Mouse (Mus musculus) liver, adult 2 months (tissue): ENCODE measurements at regions not wholly inside any gene's neighbourhood (a gene's known extent, or its start where the extent isn't known, plus 50 kb on each side); places are given as distances from the start of the nearest gene placed in this dataset.
A peak's percentile ranks its signal among the peaks of the same experiment; 100 is the strongest.

Experiments used
- DNase-seq: peaks from one replicate; pipeline ENCODE4 v3.0.0-alpha.2; 2011; ENCODE audit warnings: low read depth, low spot score; ENCODE audit errors: extremely low read depth
- H3K27ac ChIP-seq: fragments of 200-500 bp; replicated peaks from 2 replicates; pipeline ENCODE4 v1.5.1; 2012; ENCODE audit warnings: low read depth, mild to moderate bottlenecking, control low read depth, inconsistent platforms, low read length; ENCODE audit not compliant: insufficient read depth
- H3K27me3 ChIP-seq: fragments of 200-500 bp; 2 replicates; pipeline ENCODE4 v1.6.1; 2012; ENCODE audit warnings: mild to moderate bottlenecking, moderate library complexity, low read length, inconsistent platforms; ENCODE audit not compliant: control insufficient read depth, insufficient read depth
- H3K36me3 ChIP-seq: fragments of 200-500 bp; 2 replicates; pipeline ENCODE4 v1.6.1; 2012; ENCODE audit warnings: low read length, inconsistent platforms; ENCODE audit not compliant: control insufficient read depth, insufficient read depth
- H3K4me1 ChIP-seq: fragments of 200-500 bp; 2 replicates; pipeline ENCODE4 v1.6.1; 2011; ENCODE audit warnings: low read length; ENCODE audit not compliant: control insufficient read depth, insufficient read depth
- H3K4me3 ChIP-seq: fragments of 200-500 bp; 2 replicates; pipeline ENCODE4 v1.5.1; 2011; ENCODE audit warnings: low read depth, mild to moderate bottlenecking, control low read depth, low read length, moderate library complexity; ENCODE audit not compliant: insufficient read depth
- H3K79me2 ChIP-seq: fragments of 200-500 bp; 2 replicates; pipeline ENCODE4 v1.6.1; 2012; ENCODE audit warnings: inconsistent platforms, mild to moderate bottlenecking, low read length, moderate library complexity; ENCODE audit not compliant: control insufficient read depth, insufficient read depth
- H3K9ac ChIP-seq: fragments of 200-500 bp; 2 replicates; pipeline ENCODE4 v1.6.1; 2012; ENCODE audit warnings: low read depth, mild to moderate bottlenecking, control low read depth, inconsistent platforms, low read length
- CTCF ChIP-seq: fragments of 200-500 bp; IDR thresholded peaks from 2 replicates; pipeline ENCODE4 v1.5.1; 2011; ENCODE audit warnings: low read depth, low read length, control low read depth
- POLR2A ChIP-seq: fragments of 200-500 bp; IDR thresholded peaks from 2 replicates; pipeline ENCODE4 v1.6.1; 2011; ENCODE audit warnings: low read length, control low read depth; ENCODE audit not compliant: insufficient read depth; ENCODE audit errors: extremely low read depth
- WGBS: fragments of 180-500 bp; shearing (Covaris S2); methylation state at CpG from one replicate; pipeline ENCODE4 v1.1.7; 2018; 5-methylcytosine and 5-hydroxymethylcytosine counted together

GRCm38 (mm10) chr10:22944247-22944646, 124.3 kb upstream of the Tcf21 start:
- DNase-seq = no peak
- no peaks in the 10 kb centered on the region for H3K27me3 ChIP-seq
- H3K4me1 ChIP-seq = no peaks in the 10 kb centered on the region
- H3K79me2 ChIP-seq = no peaks in the 10 kb centered on the region
- H3K4me3 ChIP-seq = no peak overlapping the region
- TF ChIP-seq POLR2A (no peak), CTCF (no peak)
- 95% methylated on average over 1 of the region's 1 CpGs for WGBS
- no peaks in the 10 kb centered on the region for H3K36me3 ChIP-seq
- no peak overlapping the region for H3K27ac ChIP-seq
- H3K9ac ChIP-seq = no peak overlapping the region

GRCm38 (mm10) chr10:22927977-22928376, 108.0 kb upstream of the Tcf21 start:
- H3K4me1 ChIP-seq = no peaks in the 10 kb centered on the region
- H3K27me3 ChIP-seq = no peaks in the 10 kb centered on the region
- DNase-seq = no peak
- WGBS = 85% methylated on average over 8 of the region's 8 CpGs
- TF ChIP-seq CTCF (no peak), POLR2A (no peak)
- H3K79me2 ChIP-seq = no peaks in the 10 kb centered on the region
- H3K9ac ChIP-seq = no peak overlapping the region
- no peak overlapping the region for H3K4me3 ChIP-seq
- H3K36me3 ChIP-seq = no peaks in the 10 kb centered on the region
- H3K27ac ChIP-seq = no peak overlapping the region

GRCm38 (mm10) chr10:22926099-22926498, 106.1 kb upstream of the Tcf21 start:
- Histone ChIP-seq H3K27ac (no peak overlapping the region), H3K36me3 (no peaks in the 10 kb centered on the region), H3K4me3 (no peak overlapping the region), H3K27me3 (no peaks in the 10 kb centered on the region), H3K4me1 (no peaks in the 10 kb centered on the region), H3K9ac (no peak overlapping the region), H3K79me2 (no peaks in the 10 kb centered on the region)
- TF ChIP-seq POLR2A (no peak), CTCF (no peak)
- peak; percentile 3 for DNase-seq
- 22% methylated on average over 5 of the region's 5 CpGs for WGBS

GRCm38 (mm10) chr10:22921035-22921965, 101.3 kb upstream of the Tcf21 start:
- Histone ChIP-seq H3K4me3 (no peak overlapping the region), H3K27ac (no peak overlapping the region), H3K79me2 (no peaks in the 10 kb centered on the region), H3K9ac (no peak overlapping the region), H3K4me1 (no peaks in the 10 kb centered on the region), H3K36me3 (no peaks in the 10 kb centered on the region), H3K27me3 (no peaks in the 10 kb centered on the region)
- 70% methylated on average over 11 of the region's 11 CpGs for WGBS
- TF ChIP-seq CTCF = no peak
- TF ChIP-seq POLR2A = no peak
- DNase-seq = no peak

- DNase-seq = no peak
- H3K79me2 ChIP-seq = no peaks in the 10 kb centered on the region
- H3K4me1 ChIP-seq = no peaks in the 10 kb centered on the region
- H3K27ac ChIP-seq = no peak overlapping the region
- no peak overlapping the region for H3K9ac ChIP-seq
- no peak overlapping the region for H3K4me3 ChIP-seq
- no peak for TF ChIP-seq POLR2A
- TF ChIP-seq CTCF = no peak
- WGBS = 73% methylated on average over 1 of the region's 1 CpGs
- H3K27me3 ChIP-seq = no peaks in the 10 kb centered on the region
- H3K36me3 ChIP-seq = no peaks in the 10 kb centered on the region
Observed at GRCm38 (mm10) chr10:22919869-22920268, 99.9 kb upstream of the Tcf21 start.

GRCm38 (mm10) chr10:22917797-22918196, 97.8 kb upstream of the Tcf21 start:
- Histone ChIP-seq H3K36me3 (no peaks in the 10 kb centered on the region), H3K27me3 (no peaks in the 10 kb centered on the region; the same call in 1 of the 2 replicates), H3K79me2 (no peaks in the 10 kb centered on the region), H3K27ac (no peak overlapping the region), H3K4me1 (no peaks in the 10 kb centered on the region), H3K4me3 (no peak overlapping the region), H3K9ac (no peak overlapping the region)
- DNase-seq = no peak
- TF ChIP-seq POLR2A (no peak), CTCF (no peak)
- 93% methylated on average over 1 of the region's 1 CpGs for WGBS
